Mouse (Mus musculus) T-helper 17 cell (primary cell): ENCODE measurements around the gene Olfr1506.

ENCODE experiments used
- in situ Hi-C, 2 experiments: fragments of 300-600 bp; cut with MboI, MseI; formaldehyde crosslinking; loops; 1 replicate in 1 of 2; 2 replicates in 1 of 2; pipeline ENCODE4 v1.15.1; 2025; ENCODE audit warnings: high pct_unique_total_duplicates in 2 of 2

The Olfr1506 gene

GRCm38 (mm10) chr2:90224393-90224792 is at the start of gene Olfr1506:
Olfr1506 (minus strand) TSS chr2:90224493.
- in situ Hi-C loops = loop anchor here in 1 of 2 experiments (25.0 kb wide), 1 partner anchor 1862 kb away; no protein-coding TSS in a partner anchor

GRCm38 (mm10) chr2:90270932-90271331 is 46.6 kb upstream of the Olfr1506 start, which contains the start of gene Olfr1271:
Olfr1271 (minus strand) TSS chr2:90271032.
- in situ Hi-C loops = no loop called here

- in situ Hi-C loops = no loop called here
Observed at GRCm38 (mm10) chr2:90257492-90257891, 33.2 kb upstream of the Olfr1506 start, which contains the start of gene Olfr142. Olfr142 (minus strand) TSS chr2:90257592.

GRCm38 (mm10) chr2:90199606-90200005 is 24.7 kb downstream of the Olfr1506 start:
- in situ Hi-C loops = loop anchor here (5.0 to 25.0 kb wide), 4 partner anchors 223 to 1837 kb away; no protein-coding TSS in a partner anchor

DNA sequence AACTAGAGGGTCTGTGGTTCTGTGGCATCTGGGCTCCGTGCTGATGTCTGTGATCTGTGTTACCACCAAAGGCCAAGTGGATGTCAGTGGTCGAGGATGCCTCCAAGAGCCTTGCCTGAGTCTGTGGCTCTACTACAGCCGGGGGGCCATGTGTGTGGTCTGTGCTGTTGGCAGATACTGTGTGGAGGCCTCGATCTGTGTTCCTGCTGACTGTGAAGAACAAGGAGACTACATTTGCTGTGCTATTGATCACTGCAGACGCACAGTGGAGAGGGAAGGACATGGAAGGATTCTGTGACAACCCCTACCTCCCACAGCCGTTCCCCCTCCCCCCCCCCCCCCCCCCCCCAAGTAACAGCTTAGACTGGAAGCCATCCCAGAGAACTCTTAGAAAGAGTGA is 29.0 kb downstream of the Olfr1506 start:
- in situ Hi-C loops = loop anchor here (25.0 kb wide), 2 partner anchors 442 to 467 kb away; no protein-coding TSS in a partner anchor

DNA sequence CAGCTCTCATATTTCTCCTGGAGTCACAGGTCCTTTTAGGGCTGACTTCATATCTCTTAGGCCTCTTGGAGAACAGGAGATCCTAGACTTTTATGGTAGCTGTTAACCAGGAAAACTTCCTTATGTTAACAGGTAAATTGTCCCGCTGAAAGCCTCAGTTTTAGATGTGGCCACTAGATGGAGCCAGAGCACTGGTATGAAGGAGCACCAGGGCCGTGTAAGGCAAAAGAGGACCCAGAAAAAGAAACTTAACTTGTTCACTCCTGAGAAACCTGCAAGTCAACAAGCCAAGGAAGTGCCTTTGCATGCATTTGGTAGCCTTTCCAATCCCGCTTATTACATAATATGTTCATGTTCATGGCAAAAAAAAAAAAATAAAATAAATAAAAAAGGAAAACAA is 29.5 kb downstream of the Olfr1506 start:
- in situ Hi-C loops = loop anchor here (25.0 kb wide), 2 partner anchors 443 to 468 kb away; no protein-coding TSS in a partner anchor

DNA sequence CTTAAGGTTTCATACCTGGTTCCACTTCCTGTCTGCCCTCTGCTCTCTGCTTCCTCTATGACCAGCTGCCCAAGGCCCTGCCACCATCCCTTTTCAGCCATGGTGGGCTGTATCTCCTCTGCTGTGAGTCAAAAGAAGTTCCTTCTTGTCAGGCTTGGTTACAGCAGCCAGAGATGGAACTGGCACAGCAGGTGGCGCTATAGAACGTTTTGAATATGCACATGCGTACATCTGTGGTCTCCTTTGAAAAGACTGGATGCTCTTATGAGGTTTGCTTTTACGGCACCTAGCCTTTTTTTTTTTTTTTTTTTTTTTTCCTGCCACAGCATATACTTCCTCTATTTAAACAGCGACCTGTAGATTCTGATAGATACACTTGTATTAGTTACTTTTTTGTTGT is 37.2 kb downstream of the Olfr1506 start:
- in situ Hi-C loops = loop anchor here (5.0 to 25.0 kb wide), 3 partner anchors 250 to 475 kb away; no protein-coding TSS in a partner anchor

GRCm38 (mm10) chr2:90186082-90186481 is 38.2 kb downstream of the Olfr1506 start:
- in situ Hi-C loops = loop anchor here (5.0 to 25.0 kb wide), 3 partner anchors 251 to 476 kb away; no protein-coding TSS in a partner anchor
